Mouse (Mus musculus) WW6 (cell line): ENCODE data around the gene Fgd2.
"Not testable (repeated sequence)": the region's sequence is repeated elsewhere in the genome, so short reads cannot be mapped to it uniquely, and the experiment has no call there.

ENCODE experiments used
- DNase-seq: peaks from one replicate; pipeline ENCODE4 v3.0.0-alpha.2; 2013; ENCODE audit warnings: low read depth, low spot score

The Fgd2 gene

GRCm38 (mm10) chr17:29360761-29361221 lies at the start of gene Fgd2:
TSS of gene Fgd2 (plus strand) at chr17:29360914.
- DNase-seq, result no peak

GRCm38 (mm10) chr17:29311602-29312001 lies 49.1 kb upstream of the Fgd2 start:
- DNase-seq, result no peak

- DNase-seq, result no peak
Measured at GRCm38 (mm10) chr17:29312082-29312481, 48.6 kb upstream of the Fgd2 start.

GRCm38 (mm10) chr17:29313300-29313699 lies 47.4 kb upstream of the Fgd2 start:
- no peak for DNase-seq

- no peak for DNase-seq
Measured at GRCm38 (mm10) chr17:29315672-29316465, 44.8 kb upstream of the Fgd2 start.

GRCm38 (mm10) chr17:29316891-29317290 lies 43.8 kb upstream of the Fgd2 start:
- no peak for DNase-seq

GRCm38 (mm10) chr17:29317380-29317779 lies 43.3 kb upstream of the Fgd2 start, which contains the start of gene Pi16:
TSS of gene Pi16 (plus strand) at chr17:29317680.
- DNase-seq, result not testable (repeated sequence)

GRCm38 (mm10) chr17:29318731-29319250 lies 41.9 kb upstream of the Fgd2 start:
- DNase-seq, result no peak

- no peak for DNase-seq
Measured at GRCm38 (mm10) chr17:29319476-29319875, 41.2 kb upstream of the Fgd2 start.

GRCm38 (mm10) chr17:29319881-29320639 lies 40.7 kb upstream of the Fgd2 start:
- DNase-seq, result no peak

GRCm38 (mm10) chr17:29321765-29322602 lies 38.7 kb upstream of the Fgd2 start:
- DNase-seq, result no peak

- DNase-seq, result peak; percentile 81
Measured at GRCm38 (mm10) chr17:29322603-29322962, 38.1 kb upstream of the Fgd2 start.

- DNase-seq, result no peak
Measured at GRCm38 (mm10) chr17:29323625-29324024, 37.1 kb upstream of the Fgd2 start.

- no peak for DNase-seq
Measured at GRCm38 (mm10) chr17:29325831-29326230, 34.9 kb upstream of the Fgd2 start.

- peak; percentile 54 for DNase-seq
Measured at GRCm38 (mm10) chr17:29326531-29327529, 33.9 kb upstream of the Fgd2 start.

- no peak for DNase-seq
Measured at GRCm38 (mm10) chr17:29327691-29328090, 33.0 kb upstream of the Fgd2 start.

GRCm38 (mm10) chr17:29330221-29330620 lies 30.5 kb upstream of the Fgd2 start:
- no peak for DNase-seq

GRCm38 (mm10) chr17:29330671-29331410 lies 29.9 kb upstream of the Fgd2 start:
- DNase-seq, result no peak

GRCm38 (mm10) chr17:29332186-29332685 lies 28.5 kb upstream of the Fgd2 start:
- DNase-seq, result no peak
